Mouse (Mus musculus) megakaryocyte, adult 5-6 weeks (primary cell): ENCODE measurements at regions not wholly inside any gene's neighbourhood (a gene's known extent, or its start where the extent isn't known, plus 50 kb on each side); places are given as distances from the start of the nearest gene placed in this dataset.
"Not testable (repeated sequence)": the region's sequence is repeated elsewhere in the genome, so short reads cannot be mapped to it uniquely, and the experiment has no call there.

Experiments used
- ATAC-seq: 2 replicates; pipeline ENCODE4 v1.8.0; 2016; ENCODE audit warnings: mild to moderate bottlenecking, inconsistent platforms; ENCODE audit not compliant: poor library complexity, severe bottlenecking

DNA sequence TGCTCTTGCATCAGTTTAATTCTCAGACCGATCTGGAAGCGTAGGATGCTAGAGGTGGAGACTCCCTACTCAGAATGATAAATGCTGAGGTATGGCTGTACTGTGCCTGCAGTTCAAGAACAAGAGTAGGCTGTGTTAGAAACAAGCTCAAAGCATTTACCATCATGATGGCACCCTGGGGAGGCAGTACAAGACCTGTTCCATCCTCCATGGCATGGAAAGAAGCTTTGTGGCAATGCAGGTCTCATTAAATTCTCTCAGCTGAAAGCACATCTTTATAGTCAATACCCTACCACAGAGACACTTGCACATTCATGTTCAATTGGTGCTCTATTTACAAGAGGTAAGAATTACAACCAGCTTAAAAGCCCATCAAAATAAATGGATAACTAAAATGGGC lies 209.5 kb downstream of the Tbl1xr1 start:
- no peak for ATAC-seq

DNA sequence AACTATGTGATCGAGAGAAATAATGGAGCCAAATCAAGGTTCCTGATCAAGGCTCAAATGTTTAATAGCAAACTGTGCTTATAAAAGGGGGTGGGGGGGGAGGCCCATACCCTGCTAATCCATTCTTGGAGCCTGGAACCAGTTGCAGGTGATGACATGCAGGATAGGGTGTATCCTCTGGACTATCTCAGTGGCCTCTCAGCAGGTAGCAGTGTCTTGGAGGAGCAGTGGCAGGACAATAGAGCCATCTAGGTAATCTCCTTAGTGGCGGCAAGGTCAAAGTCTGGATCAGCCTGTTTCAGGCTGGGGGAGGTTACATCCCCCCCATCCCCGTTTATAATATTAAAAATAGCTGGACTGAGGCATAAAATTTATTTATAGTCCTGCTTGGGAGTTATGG lies 217.0 kb downstream of the Tbl1xr1 start:
- no peak for ATAC-seq

DNA sequence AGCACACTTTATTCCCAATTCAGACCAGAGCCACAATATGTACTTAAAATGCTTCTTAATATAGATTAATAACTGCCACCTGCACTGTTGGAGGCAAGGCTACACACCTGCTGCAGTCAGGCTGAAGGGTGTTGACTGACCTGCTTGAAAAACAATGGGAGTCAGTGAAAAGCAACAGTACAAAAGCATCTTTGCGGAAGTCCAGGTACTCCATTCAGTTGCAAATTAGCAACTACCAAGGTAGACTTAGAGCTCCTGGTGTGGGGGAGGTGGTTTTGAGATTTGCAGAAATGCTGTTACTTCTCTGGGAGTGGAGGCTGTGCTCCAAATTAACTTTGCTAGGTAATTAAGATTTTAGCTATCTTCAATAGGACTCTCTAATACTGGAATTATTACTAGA lies 217.6 kb downstream of the Tbl1xr1 start:
- ATAC-seq = not testable (repeated sequence)

DNA sequence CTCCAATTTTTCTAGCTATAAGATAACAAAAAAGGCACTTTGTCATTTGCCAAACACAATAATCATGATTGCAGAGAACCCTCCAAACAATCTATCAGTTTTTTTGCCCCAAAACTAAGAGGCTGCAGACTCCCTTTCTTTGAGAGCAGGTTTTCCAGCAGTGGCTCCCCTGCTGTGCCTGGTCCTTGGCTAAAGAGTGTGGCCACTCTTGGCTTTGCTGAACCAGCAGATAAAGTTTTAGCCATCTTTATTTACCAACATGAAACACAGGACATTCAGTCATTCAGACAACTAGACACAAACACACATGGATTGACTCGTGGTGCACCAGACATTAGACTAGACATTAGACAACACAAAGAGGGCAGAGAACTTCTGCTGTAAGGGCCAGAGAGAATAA lies 220.5 kb downstream of the Tbl1xr1 start:
- ATAC-seq = not testable (repeated sequence)

DNA sequence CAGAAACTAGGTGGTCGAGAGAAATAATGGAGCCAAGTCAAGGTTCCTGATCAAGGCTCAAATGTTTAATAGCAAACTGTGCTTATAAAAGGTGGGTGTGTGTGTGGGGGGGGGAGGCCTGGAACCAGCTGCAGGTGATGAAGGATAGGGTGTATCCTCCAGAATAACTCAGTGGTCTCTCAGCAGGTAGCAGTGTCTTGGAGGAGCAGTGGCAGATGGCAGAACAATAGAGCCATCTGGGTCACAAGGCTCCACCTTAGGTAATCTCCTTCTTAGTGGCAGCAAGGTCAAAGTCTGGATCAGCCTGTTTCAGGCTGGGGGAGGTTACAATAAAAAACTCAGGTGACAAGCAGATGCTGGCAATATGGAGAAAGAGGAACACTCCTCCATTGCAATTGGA lies 221.4 kb downstream of the Tbl1xr1 start:
- not testable (repeated sequence) for ATAC-seq

DNA sequence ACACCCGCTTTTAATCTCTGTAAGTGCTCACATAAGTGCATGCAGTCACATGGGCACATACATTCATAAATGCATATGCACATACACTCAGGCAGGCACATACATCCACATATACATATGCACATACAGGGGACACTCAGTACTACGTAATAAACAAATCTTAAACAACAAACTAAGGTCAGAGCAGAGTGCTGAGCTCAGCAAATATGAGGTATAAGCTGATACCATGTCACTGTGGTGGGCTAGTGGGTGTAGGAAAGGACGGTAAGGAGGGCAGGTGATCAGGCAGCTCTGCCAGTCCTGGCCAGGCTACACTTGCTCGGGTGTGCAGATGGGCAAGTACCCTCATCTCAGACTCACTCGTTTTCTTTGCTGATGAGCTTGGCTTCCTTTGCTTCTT lies 224.1 kb downstream of the Tbl1xr1 start:
- no peak for ATAC-seq

DNA sequence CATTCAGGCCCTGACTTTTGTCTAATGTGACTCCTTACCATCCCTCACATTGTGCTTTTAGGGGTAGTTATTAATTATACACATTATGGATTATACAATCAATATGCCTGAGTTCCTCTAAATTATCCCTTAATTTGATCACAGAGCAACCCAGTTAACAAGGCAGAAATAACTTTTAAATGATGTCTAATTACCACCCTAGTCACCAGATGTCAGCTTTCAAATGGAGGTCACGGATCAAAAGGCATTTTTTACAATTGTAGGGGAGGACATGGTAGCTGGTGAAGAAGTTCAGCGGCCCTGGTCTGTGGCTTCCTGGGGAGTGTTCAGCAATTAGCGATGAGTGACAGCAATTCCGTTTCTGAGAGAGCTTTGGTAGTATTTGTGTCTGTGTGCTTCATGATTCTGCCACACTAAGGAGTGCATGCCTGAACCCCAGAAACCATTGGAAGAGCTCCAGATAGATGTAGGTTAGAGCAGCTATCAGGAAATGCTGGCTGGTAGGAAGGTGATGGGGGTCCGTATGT lies 225.6 kb downstream of the Tbl1xr1 start:
- ATAC-seq = no peak

DNA sequence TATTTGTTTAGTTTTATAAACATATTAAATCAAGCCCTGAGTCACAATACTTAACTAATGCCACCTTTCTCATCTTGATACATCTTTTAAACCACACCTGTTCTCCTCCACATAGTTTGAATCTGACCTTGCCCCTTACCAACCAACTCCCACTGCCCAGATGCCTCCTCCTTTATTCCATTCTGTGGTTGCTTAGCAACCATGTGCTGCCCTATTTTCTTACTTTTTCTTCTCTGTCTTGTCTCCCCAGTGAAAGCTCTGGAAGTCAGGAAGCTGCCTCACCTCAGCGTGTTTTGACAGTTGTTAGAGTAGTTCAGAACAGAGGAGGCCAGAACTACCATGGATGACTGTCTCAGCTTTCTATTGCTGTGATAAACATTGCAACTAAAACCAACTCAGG lies 227.7 kb downstream of the Tbl1xr1 start:
- ATAC-seq = no peak

DNA sequence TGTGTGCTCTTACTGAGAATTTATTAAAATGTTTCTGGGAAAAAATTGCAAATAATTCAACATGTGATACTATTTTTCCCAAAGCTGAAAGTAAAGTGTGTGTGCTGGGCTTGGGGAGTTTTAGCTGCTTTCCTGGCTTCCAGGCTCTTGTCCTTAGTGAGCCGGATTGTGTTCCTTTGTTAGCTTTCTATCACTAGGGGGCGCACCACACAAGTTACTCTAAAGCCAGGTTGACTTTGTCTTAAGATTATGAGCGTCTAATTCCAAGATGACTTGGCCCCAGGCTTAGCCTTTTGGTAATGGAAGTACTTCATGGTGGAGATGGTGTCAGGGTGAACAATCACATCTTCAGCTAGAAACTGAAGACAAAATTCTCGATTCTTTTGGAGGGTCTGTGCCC lies 230.2 kb downstream of the Tbl1xr1 start:
- ATAC-seq = no peak

DNA sequence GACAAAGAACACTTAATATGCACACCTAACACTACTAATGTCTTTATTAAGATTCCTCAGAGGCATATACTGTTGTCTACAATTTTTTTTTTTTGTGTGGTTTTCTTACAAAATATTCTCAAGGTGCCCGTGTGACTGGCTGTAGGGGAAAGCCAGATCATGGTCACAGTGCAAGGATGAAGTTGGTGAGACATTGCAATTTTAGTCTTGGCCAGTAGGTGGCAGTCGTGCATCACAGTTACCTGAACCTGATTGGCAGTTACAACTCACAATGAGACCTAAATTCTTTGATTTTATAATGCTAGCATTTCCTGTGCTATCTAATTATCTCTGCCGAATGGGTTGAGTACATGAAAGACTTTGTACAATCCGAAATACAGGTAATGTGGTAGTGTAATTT lies 232.5 kb downstream of the Tbl1xr1 start:
- peak; percentile 63 for ATAC-seq

DNA sequence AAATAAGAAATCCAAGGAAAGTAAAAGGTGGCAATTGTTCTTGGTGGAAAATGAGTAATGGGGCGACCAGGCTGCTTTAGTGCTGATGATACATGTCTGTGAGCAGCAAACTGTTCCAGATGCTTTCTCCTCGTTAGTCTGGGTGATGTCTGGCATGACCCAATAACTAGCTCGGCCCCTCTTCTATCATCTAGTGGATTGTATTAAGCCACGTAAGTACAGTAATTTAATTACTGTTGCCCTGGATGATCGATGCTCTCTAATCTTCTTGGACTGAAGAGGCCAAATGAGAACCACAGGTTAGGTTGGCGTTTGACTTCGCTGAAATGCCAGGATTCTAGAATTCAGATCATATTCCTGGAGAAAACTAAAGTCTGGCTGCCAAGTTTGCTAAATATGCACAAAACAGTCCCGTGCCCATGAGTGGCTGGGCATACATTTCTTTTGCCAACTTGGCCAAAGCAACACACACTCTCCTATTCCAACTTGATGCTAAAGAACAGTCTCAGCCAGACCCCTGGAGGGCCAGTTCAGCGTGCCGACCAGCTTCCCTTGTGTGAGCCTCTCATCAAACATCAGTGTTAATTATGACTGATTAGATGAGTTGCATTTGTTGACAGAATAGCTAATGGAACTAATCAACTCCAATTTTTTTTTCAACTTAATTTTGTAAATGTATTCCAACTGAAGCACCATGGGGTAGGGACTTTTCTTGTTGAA lies 240.2 kb downstream of the Tbl1xr1 start:
- no peak for ATAC-seq

DNA sequence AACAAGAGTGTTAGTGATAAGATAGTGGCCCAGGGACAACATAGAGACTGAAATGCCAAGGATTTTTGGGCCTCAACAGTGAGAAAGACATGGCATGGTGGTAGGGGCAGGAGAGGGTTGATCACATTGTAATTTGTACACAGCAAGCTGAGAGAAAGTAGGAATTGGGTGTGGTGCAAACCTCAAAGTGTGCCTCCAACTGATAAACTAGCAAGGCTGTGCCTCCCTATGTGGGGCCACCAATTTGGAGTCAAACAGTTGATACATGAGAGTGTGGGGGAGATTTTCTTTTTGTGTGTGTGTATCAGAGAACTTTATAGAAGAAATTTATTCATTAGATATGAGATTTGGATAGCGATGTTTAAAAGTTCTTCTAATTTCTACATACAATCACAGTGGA lies 244.0 kb downstream of the Tbl1xr1 start:
- ATAC-seq = not testable (repeated sequence)

DNA sequence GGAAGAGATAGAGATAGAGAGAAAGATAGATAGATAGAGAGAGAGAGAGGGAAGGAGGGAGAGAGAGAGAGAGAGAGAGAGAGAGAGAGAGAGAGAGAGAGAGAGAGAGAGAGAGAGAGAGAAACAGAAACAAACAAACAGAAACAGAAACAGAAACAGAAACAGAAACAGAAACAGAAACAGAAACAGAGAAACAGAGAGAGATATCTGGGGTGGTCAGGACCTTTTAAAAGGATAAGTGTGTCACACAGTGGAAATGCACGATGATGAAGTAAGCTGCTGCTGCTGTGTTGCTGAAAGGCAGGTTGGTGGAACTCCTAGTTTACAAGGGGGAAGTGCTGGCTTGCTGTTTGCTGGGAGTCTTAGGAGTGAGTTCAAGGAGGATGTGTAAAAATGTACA lies 254.8 kb downstream of the Tbl1xr1 start:
- ATAC-seq = no peak
